Mouse (Mus musculus): ENCODE data around the gene Il1r2. TPM values are rescaled to one million over a fixed set of nuclear protein-coding genes. Genes with fewer than 3 reads are reported as not detected.

Il1r2 gene
- total RNA-seq, 1 experiment: 2.6 TPM

- Histone ChIP-seq H3K27ac (ENCODE audit: insufficient read depth, low read depth, low read length, poor library complexity, severe bottlenecking) (no peak overlapping the region), H3K36me3 (ENCODE audit: control insufficient read depth, insufficient read depth, low read length, poor library complexity, severe bottlenecking) (no peaks in the 10 kb centered on the region), H3K9ac (ENCODE audit: insufficient read depth, low read depth, low read length, poor library complexity, severe bottlenecking) (no peak overlapping the region), H3K4me1 (ENCODE audit: control insufficient read depth in 2 of 2, insufficient read depth in 2 of 2, low read length in 2 of 2, poor library complexity in 1 of 2) (no peaks in the 10 kb centered on the region), H3K9me3 (ENCODE audit: control insufficient read depth, insufficient read depth, low read depth, low read length) (no peaks in the 10 kb centered on the region), H3K4me3 (ENCODE audit: insufficient read depth in 1 of 2, low read depth in 1 of 2, low read length in 2 of 2, poor library complexity in 1 of 2, severe bottlenecking in 1 of 2) (no peak overlapping the region)
- DNase-seq (ENCODE audit: low read depth, low spot score): no peak
- in situ Hi-C loops (cut with MboI; ENCODE audit: low sequenced_read_pairs in 2 of 2, unreplicated experiment in 2 of 2): loop anchor here in 1 of 2 experiments (10.0 kb wide), 1 partner anchor 257 kb away; no protein-coding TSS in a partner anchor
- TF ChIP-seq HCFC1 (IDR thresholded peaks at IDR 0.05; ENCODE audit: borderline replicate concordance, insufficient read depth, low read length) (no peak), ZNF384 (IDR thresholded peaks at IDR 0.05; ENCODE audit: low read depth, low read length) (no peak), ZC3H11A (IDR thresholded peaks at IDR 0.05; ENCODE audit: borderline replicate concordance, low read depth, low read length) (no peak), CHD2 (IDR thresholded peaks at IDR 0.05; ENCODE audit: low read depth, low read length) (no peak), MAFK (IDR thresholded peaks at IDR 0.05; ENCODE audit: insufficient read depth, low read depth, low read length) (no peak)
Measured at GRCm38 (mm10) chr1:40117565-40117964, 43.7 kb downstream of the Il1r2 start.

DNA sequence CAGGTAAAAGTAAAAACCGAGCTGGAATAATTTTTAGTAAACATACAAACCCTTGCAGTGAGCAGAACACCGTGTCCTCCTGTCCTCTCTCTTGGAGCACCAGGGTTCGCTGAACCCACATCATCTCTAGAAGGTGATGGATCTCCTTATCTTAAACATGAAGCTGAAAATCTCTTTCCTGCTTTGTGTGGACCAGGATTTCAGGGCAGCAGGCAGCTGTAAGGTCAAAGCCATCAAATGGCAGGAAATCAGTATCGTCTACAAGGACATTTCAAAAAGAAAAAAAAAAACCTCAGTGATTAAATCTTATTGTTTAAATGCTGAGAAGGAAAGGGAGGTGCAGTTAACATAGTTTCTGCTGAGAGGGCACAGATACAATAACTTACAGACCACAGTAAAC lies 50.4 kb downstream of the Il1r2 start:
- Histone ChIP-seq H3K9ac (ENCODE audit: insufficient read depth, low read depth, low read length, poor library complexity, severe bottlenecking) (no peak overlapping the region), H3K4me1 (ENCODE audit: control insufficient read depth in 2 of 2, insufficient read depth in 2 of 2, low read length in 2 of 2, poor library complexity in 1 of 2) (no peaks in the 10 kb centered on the region), H3K4me3 (ENCODE audit: insufficient read depth in 1 of 2, low read depth in 1 of 2, low read length in 2 of 2, poor library complexity in 1 of 2, severe bottlenecking in 1 of 2) (no peak overlapping the region), H3K9me3 (ENCODE audit: control insufficient read depth, insufficient read depth, low read depth, low read length) (no peaks in the 10 kb centered on the region), H3K27ac (ENCODE audit: insufficient read depth, low read depth, low read length, poor library complexity, severe bottlenecking) (no peak overlapping the region), H3K36me3 (ENCODE audit: control insufficient read depth, insufficient read depth, low read length, poor library complexity, severe bottlenecking) (no peaks in the 10 kb centered on the region)
- no peak for TF ChIP-seq ZC3H11A (IDR thresholded peaks at IDR 0.05; ENCODE audit: borderline replicate concordance, low read depth, low read length)
- TF ChIP-seq HCFC1 (IDR thresholded peaks at IDR 0.05; ENCODE audit: borderline replicate concordance, insufficient read depth, low read length): no peak
- no peak for TF ChIP-seq CHD2 (IDR thresholded peaks at IDR 0.05; ENCODE audit: low read depth, low read length)
- TF ChIP-seq ZNF384 (IDR thresholded peaks at IDR 0.05; ENCODE audit: low read depth, low read length): no peak
- in situ Hi-C loops (cut with MboI; ENCODE audit: low sequenced_read_pairs in 2 of 2, unreplicated experiment in 2 of 2): no loop called here
- no peak for DNase-seq (ENCODE audit: low read depth, low spot score)

DNA sequence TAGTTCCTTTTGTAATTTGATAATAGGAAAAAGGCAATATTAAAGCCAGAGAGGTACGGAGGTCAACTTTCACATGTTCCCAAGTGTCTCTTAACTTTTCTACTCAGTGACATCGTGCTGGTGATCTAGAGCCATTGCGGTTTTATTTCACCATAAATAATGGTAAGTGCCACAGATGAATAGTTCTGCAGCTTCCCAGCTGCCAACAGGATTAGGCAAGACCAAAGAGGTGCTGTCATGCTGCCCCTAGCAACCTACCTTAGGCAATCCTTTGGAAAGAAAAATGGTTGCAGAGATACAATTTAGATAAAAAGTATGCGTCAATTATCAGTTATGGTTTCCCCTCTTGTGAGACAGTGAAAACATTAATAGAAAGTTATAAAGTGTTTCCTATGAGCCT lies 54.6 kb downstream of the Il1r2 start:
- Histone ChIP-seq H3K9ac (ENCODE audit: insufficient read depth, low read depth, low read length, poor library complexity, severe bottlenecking) (no peak overlapping the region), H3K36me3 (ENCODE audit: control insufficient read depth, insufficient read depth, low read length, poor library complexity, severe bottlenecking) (no peaks in the 10 kb centered on the region), H3K27ac (ENCODE audit: insufficient read depth, low read depth, low read length, poor library complexity, severe bottlenecking) (no peak overlapping the region), H3K4me3 (ENCODE audit: insufficient read depth in 1 of 2, low read depth in 1 of 2, low read length in 2 of 2, poor library complexity in 1 of 2, severe bottlenecking in 1 of 2) (no peak overlapping the region), H3K9me3 (ENCODE audit: control insufficient read depth, insufficient read depth, low read depth, low read length) (no peaks in the 10 kb centered on the region), H3K4me1 (ENCODE audit: control insufficient read depth in 2 of 2, insufficient read depth in 2 of 2, low read length in 2 of 2, poor library complexity in 1 of 2) (no peaks in the 10 kb centered on the region)
- DNase-seq (ENCODE audit: low read depth, low spot score): no peak
- in situ Hi-C loops (cut with MboI; ENCODE audit: low sequenced_read_pairs in 2 of 2, unreplicated experiment in 2 of 2): no loop called here
- no peak for TF ChIP-seq MAFK (IDR thresholded peaks at IDR 0.05; ENCODE audit: insufficient read depth, low read depth, low read length)
- no peak for TF ChIP-seq ZC3H11A (IDR thresholded peaks at IDR 0.05; ENCODE audit: borderline replicate concordance, low read depth, low read length)
- TF ChIP-seq ZNF384 (IDR thresholded peaks at IDR 0.05; ENCODE audit: low read depth, low read length): no peak
- TF ChIP-seq CHD2 (IDR thresholded peaks at IDR 0.05; ENCODE audit: low read depth, low read length): no peak
- TF ChIP-seq HCFC1 (IDR thresholded peaks at IDR 0.05; ENCODE audit: borderline replicate concordance, insufficient read depth, low read length): no peak

DNA sequence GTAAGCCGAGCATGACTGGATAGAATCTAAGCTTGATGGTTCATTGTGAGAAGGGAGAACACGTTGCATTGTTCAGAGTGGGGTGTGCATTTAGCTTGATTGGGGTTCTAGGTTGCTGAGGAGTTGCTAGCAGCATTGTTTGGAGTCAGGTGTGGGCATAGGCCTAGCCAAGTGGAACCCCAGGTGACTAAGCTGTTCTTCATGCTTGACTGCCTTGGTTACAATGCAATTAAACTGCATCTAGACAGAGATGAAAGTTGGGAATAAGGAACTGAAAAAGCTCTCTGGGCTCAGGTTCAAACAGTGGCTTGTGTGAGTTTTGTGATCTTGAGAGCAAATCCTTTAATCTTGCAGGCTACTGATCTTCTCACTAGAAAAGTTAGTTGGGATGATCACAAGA lies 55.4 kb downstream of the Il1r2 start:
- DNase-seq (ENCODE audit: low read depth, low spot score): no peak
- Histone ChIP-seq H3K4me3 (ENCODE audit: insufficient read depth in 1 of 2, low read depth in 1 of 2, low read length in 2 of 2, poor library complexity in 1 of 2, severe bottlenecking in 1 of 2) (no peak overlapping the region), H3K4me1 (ENCODE audit: control insufficient read depth in 2 of 2, insufficient read depth in 2 of 2, low read length in 2 of 2, poor library complexity in 1 of 2) (no peaks in the 10 kb centered on the region), H3K36me3 (ENCODE audit: control insufficient read depth, insufficient read depth, low read length, poor library complexity, severe bottlenecking) (no peaks in the 10 kb centered on the region), H3K9me3 (ENCODE audit: control insufficient read depth, insufficient read depth, low read depth, low read length) (no peaks in the 10 kb centered on the region), H3K27ac (ENCODE audit: insufficient read depth, low read depth, low read length, poor library complexity, severe bottlenecking) (no peak overlapping the region), H3K9ac (ENCODE audit: insufficient read depth, low read depth, low read length, poor library complexity, severe bottlenecking) (no peak overlapping the region)
- in situ Hi-C loops (cut with MboI; ENCODE audit: low sequenced_read_pairs in 2 of 2, unreplicated experiment in 2 of 2): no loop called here
- TF ChIP-seq HCFC1 (IDR thresholded peaks at IDR 0.05; ENCODE audit: borderline replicate concordance, insufficient read depth, low read length) (no peak), ZNF384 (IDR thresholded peaks at IDR 0.05; ENCODE audit: low read depth, low read length) (no peak), ZC3H11A (IDR thresholded peaks at IDR 0.05; ENCODE audit: borderline replicate concordance, low read depth, low read length) (no peak), MAFK (IDR thresholded peaks at IDR 0.05; ENCODE audit: insufficient read depth, low read depth, low read length) (no peak), CHD2 (IDR thresholded peaks at IDR 0.05; ENCODE audit: low read depth, low read length) (no peak)

GRCm38 (mm10) chr1:40131631-40132030 lies 57.8 kb downstream of the Il1r2 start:
- no peaks in the 10 kb centered on the region for H3K4me1 ChIP-seq (ENCODE audit: control insufficient read depth in 2 of 2, insufficient read depth in 2 of 2, low read length in 2 of 2, poor library complexity in 1 of 2)
- no peak for DNase-seq (ENCODE audit: low read depth, low spot score)
- in situ Hi-C loops (cut with MboI; ENCODE audit: low sequenced_read_pairs in 2 of 2, unreplicated experiment in 2 of 2): no loop called here
- H3K9ac ChIP-seq (ENCODE audit: insufficient read depth, low read depth, low read length, poor library complexity, severe bottlenecking): no peak overlapping the region
- no peak overlapping the region for H3K27ac ChIP-seq (ENCODE audit: insufficient read depth, low read depth, low read length, poor library complexity, severe bottlenecking)
- TF ChIP-seq ZNF384 (IDR thresholded peaks at IDR 0.05; ENCODE audit: low read depth, low read length) (no peak), HCFC1 (IDR thresholded peaks at IDR 0.05; ENCODE audit: borderline replicate concordance, insufficient read depth, low read length) (no peak), ZC3H11A (IDR thresholded peaks at IDR 0.05; ENCODE audit: borderline replicate concordance, low read depth, low read length) (no peak), CHD2 (IDR thresholded peaks at IDR 0.05; ENCODE audit: low read depth, low read length) (no peak), MAFK (IDR thresholded peaks at IDR 0.05; ENCODE audit: insufficient read depth, low read depth, low read length) (no peak)
- no peaks in the 10 kb centered on the region for H3K9me3 ChIP-seq (ENCODE audit: control insufficient read depth, insufficient read depth, low read depth, low read length)
- no peaks in the 10 kb centered on the region for H3K36me3 ChIP-seq (ENCODE audit: control insufficient read depth, insufficient read depth, low read length, poor library complexity, severe bottlenecking)
- no peak overlapping the region for H3K4me3 ChIP-seq (ENCODE audit: insufficient read depth in 1 of 2, low read depth in 1 of 2, low read length in 2 of 2, poor library complexity in 1 of 2, severe bottlenecking in 1 of 2)
